Mouse (Mus musculus): ENCODE measurements at regions not wholly inside any gene's neighbourhood (a gene's known extent, or its start where the extent isn't known, plus 50 kb on each side); places are given as distances from the start of the nearest gene placed in this dataset.

DNA sequence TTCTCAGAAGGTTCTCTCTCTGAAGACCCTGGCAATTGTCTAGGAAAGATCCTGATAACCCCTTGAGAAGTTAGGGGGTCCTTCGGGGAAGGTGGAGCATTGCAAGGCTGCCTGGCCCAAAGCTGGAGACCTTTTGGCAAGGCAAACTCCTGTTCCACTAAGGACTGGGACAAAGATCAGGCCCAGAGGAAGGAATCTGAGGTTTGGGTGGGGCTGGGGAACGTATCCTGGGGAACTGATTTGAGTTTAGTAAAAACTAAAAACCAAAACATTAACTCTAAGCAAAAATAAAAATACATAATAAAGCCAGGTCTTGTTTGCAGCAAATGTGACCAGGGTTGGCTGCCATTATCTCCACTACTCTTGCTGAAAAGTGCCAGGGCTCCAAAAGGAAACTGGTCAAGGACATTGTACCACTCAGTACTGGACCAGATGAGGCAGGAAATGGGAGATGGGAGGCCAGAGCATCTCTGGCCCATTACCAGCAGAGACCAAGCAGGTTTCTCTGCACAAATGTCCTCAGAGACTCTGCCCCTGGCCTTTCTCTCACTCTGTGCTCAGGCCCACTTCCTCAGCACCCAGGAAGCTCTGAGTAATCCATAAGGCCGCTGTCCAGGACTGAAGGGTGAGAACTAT, 321.5 kb downstream of the Cxcl12 start:
- DNase-seq (ENCODE audit: inconsistent age in 2 of 2, low spot score in 1 of 2): no peak

DNA sequence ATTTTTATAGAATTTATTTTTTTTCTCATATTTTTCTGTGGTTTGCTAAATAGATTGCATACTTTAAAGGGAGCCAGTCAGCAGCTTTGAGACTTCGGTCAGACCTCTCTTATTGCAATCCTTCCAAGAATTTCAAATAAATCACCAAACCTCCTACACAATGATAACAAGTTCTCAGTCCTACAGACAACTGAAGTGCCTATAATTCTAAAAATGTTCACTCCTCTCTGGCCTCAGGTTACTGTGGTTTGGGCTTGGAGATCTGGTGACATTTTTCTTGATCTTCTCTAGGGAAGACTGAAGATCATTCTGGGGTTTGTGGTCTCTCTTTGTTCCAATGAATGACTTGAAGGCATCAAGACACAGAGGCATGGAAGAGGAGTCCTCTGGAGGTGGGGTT, 326.6 kb downstream of the Cxcl12 start:
- no peak for DNase-seq (ENCODE audit: inconsistent age in 2 of 2, low spot score in 1 of 2)

DNA sequence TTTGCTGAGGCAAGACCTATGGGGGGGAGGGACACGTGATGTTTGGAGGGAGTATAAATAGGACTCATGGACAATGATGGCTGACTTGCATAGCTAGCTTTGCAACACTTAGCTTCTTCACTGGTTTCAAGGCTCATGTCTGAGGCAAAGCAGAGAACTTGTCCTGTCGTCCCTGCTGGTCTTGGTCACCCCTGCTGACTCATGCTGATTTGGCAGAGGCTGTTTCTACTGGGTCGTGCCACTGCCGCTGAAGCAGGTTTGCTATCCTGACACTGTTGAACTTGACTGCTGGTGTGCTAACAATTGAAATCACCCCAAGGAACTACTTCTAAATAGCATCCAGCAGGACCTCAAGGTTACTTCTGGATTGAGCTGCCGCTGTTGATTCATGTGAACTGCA, 329.0 kb downstream of the Cxcl12 start:
- peak; percentile 75 to 80 for DNase-seq (ENCODE audit: inconsistent age in 2 of 2, low spot score in 1 of 2)

DNA sequence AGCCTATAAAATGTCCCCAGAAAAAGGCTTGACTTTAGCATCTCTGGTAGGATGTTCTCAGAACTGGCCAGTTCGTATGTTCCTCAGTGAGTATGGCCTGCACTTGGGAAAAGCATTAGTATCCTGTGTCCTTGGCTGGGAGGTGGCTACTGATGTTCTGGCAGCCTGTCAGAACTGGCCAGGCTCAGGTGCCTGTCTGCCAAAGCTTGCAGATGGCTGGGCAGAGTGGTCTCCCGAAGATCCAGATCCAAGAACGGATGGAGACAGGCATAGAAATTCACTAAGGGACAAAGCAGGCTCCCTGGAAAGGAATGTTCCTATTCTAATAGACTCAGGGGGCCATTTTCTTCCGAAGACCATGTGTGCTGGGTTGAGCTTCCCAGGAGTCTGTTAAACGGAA, 329.6 kb downstream of the Cxcl12 start:
- no peak for DNase-seq (ENCODE audit: inconsistent age in 2 of 2, low spot score in 1 of 2)

DNA sequence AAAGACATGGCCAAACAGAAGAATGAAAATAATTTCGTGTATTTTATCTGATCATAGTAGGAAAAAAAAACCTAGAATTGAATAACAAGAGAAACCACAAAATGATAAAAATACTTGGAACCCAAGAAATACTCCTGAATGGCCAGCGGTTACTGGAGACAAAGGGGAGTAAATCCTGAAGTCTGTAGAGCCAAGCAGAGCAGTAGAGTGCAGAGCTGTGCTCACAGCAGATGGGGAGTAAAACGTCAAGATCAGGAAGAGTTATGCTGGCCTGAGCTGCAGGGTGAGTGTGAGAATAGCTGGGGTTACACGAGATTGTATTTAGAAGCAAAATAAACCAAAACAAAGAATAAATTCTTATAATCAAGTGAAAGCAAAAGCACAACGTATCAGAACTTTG, 334.0 kb downstream of the Cxcl12 start:
- no peak for DNase-seq (ENCODE audit: inconsistent age in 2 of 2, low spot score in 1 of 2)

DNA sequence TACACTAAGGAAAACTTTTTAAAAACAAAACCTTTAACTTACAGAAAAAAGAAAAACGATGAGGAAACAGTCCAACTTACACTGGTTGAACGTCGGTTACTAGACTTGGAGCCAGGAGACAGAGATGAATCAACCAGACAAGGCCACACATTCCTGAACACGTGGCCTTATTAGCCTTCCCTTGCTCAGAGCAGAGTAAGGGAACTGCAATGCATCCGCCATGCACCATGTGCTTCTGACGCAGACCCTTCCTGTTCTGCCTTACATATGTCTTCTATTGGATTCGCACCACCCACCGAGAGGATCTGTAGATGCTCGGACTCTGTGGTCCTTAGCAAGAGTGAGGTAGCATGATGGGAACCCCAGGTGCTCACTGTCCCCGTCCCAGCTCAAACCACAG, 336.2 kb upstream of the Zfp637 start:
- peak in 1 of 2 experiments; percentile 76 for DNase-seq (ENCODE audit: inconsistent age in 2 of 2, low spot score in 1 of 2)

DNA sequence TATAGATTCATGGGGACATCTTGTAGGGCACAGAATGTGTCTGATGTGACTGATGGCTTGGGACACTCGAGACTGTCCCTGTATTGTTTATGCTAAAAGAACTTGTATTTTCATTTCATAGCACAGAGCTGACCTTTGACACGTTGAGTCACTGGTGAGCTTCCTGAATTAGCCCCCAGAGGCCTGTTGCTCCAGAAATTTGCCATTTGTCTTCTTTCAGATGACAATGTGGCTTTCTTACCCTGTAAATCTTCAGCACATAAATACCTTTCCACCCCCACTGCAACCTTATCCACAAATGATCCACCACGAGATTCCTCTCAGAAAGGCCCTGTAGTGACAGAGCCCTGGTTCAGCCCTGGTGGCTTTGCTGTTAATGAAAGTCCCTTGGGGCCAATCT, 335.5 kb upstream of the Zfp637 start:
- DNase-seq (ENCODE audit: inconsistent age in 2 of 2, low spot score in 1 of 2): no peak

DNA sequence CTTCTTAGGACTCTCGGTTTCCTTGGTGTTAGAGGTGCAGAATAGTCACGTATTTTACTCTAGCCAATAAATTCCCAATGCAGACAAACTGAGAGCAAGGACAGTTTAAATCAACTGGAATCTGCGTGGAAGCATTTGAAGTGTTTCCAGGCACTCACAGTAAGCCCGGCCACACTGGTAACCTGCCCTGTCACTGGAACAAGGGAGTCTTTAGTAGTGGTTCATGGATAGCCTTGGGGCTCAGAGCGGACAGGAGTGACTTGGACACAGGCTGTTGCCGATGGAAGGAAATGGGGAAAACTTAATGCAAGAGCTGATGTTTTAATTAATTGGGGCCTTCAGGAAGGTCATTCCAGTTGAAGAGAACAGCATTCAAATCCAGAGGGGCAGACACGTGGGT, 334.4 kb upstream of the Zfp637 start:
- no peak for DNase-seq (ENCODE audit: inconsistent age in 2 of 2, low spot score in 1 of 2)

DNA sequence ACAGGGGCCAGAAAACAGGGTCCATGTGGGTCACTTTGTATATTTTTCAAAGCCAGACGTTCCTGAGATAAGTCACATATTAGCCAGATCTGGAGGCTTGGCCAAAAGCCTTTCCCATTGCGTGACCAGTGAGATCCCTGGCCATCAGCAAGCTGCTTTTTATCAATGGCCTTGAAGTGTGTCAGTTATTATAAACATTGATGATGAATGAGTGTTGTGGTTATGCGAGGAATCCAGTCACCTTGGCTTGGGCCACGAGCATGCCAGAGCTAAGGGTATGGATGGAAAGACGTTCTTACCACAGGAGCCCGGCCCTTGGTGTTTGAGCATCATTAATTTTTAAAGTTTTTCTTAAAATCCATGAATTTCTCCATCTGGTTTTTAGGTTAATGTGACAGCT, 332.1 kb upstream of the Zfp637 start:
- DNase-seq (ENCODE audit: inconsistent age in 2 of 2, low spot score in 1 of 2): peak; percentile 53 to 77

DNA sequence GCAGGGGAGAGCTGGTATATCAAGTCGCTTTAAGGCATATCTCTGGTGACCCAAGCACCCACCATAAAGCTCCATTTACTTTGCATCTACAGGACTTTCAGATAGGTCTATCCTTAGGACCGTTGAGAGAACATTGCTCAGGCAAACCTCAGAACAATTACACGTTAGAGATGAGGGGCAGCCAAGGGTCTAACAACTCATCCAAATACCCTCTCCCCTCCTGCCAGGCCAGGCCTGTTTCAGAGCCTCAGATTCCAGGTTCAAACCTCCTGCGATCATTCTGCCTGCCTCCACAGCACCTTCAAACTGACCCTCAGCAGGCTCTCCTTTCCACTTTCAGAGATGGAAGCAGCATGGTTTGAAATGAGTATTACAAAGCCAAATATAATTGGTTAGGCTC, 331.0 kb upstream of the Zfp637 start:
- DNase-seq (ENCODE audit: inconsistent age in 2 of 2, low spot score in 1 of 2): no peak

DNA sequence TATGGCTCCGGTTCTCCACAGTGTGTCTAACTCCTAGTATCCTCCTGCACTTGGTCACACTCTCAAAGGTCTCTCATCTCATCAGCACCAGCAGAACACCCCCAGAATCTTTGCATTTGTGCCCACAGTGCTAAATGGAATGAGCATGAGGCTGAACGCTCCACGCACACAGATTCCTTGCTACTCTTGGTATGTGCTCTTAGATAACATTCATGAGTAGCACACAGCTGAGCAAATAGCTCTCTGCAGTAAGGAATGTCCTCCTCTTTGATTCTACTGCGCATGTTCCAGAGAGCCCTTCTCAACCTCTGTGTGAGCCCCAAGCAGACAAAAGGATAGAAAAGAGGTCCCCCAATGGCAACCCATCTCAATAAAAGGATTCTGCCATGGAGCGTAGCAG, 326.1 kb upstream of the Zfp637 start:
- no peak for DNase-seq (ENCODE audit: inconsistent age in 2 of 2, low spot score in 1 of 2)

DNA sequence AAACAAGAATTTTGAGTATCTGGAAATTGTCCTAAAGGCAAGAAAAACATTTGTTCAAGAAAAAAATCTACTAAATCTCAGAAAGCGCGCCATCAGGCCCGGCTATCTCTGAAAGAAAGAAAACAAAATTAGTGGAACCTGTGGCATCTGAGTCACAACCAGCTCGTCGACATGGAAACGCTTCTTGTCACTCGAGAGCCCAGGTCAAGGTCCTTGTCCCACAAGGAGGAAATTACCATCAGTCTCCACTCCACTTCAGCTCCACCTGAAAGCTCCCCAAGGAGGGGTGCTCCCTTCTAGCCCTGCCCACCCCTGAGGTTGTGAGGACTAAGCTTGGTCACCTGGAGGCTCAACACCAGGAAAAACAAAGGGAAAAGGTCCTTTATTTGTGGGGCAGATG, 324.1 kb upstream of the Zfp637 start:
- peak in 1 of 2 experiments; percentile 70 for DNase-seq (ENCODE audit: inconsistent age in 2 of 2, low spot score in 1 of 2)

DNA sequence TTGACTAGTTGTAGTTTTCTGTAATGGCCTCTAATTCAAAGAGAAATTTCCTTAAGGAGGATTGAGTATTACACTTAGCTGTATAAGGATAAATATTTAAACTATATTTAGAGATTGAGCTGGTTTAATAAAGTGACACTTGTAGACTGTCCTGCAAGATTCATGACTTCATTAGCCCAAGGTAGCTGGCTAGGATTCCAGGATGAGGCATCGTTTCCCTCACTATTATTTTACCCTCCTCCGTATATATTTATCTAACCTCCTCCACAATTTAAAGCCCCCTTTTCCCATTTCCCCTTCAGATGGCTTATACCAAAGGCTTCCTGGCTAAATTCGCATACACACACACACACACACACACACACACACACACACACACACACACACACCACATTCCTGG, 322.0 kb upstream of the Zfp637 start:
- DNase-seq (ENCODE audit: inconsistent age in 2 of 2, low spot score in 1 of 2): peak in 1 of 2 experiments; percentile 24

DNA sequence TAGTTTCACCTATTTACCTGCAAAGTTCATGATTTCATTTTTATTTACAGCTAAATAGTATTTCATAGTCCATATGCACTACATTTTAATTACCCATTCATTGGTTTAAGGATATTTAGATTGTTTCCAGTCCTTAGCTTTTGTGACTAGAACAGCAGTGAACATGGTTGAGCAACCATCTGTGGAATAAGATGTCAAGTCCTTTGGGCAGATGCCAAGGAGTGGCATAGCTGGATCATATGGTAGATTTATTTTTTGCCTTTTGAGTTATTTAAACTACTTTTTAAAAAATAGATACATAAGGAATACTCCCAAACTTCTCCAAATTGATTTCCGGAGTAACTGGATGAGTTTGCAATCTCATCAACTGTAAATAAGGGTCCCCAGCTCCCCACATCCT, 321.5 kb upstream of the Zfp637 start:
- peak in 1 of 2 experiments; percentile 16 for DNase-seq (ENCODE audit: inconsistent age in 2 of 2, low spot score in 1 of 2)

DNA sequence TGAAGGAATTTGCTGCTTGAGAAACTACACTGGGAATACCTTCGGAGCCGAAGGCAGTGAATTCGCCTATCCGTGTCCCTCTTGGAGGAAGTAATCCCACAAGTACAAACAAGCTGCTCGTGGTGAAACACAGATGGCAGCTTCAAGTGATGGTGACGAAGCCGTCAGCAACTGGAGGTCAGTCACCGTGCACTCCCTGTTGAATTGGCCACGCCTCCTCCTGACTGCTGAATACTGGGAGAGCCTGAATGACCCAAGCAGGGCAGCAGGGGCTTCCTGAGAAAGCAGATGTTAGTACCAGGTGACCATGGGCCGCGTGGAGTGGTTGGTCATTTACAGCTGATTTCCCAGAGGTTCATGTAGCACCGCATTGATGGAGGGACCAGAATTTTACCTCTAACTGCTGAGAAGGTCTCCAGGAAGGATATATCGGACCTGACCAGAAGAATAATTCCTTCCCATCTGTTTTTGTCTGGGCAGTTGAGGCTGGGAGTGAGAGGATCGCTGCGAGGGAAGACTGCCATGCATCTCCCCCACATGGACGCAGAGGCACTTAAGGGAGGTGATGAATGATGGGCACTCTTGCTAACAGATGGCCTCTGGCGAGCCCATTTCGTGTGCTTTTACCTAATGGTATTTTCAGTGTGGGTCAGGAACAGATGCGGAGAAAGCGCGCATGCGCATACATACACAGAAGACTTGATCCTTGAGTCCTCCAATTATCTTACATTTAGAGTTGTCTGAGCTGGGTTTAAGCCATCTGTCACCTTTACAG, 314.6 kb upstream of the Zfp637 start:
- DNase-seq (ENCODE audit: inconsistent age in 2 of 2, low spot score in 1 of 2): no peak

DNA sequence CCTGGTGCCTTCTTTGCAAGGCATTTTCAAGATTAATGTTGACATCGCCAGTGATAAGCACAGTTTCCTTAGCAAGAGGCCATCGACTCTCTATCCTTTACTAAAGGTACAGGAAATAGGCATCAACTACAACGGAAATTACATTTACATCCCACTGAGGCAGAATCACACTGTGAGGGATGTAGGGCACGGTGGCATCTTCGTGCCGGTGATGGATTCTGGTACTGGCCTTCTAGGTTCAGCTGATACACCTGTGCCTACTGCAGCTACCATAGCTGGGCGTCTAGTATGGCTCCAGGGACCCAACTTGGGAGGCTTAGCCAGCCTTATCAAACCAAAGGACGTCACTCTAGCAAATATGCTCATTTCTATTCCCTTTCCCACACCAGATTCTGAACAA, 313.5 kb upstream of the Zfp637 start:
- DNase-seq (ENCODE audit: inconsistent age in 2 of 2, low spot score in 1 of 2): no peak

DNA sequence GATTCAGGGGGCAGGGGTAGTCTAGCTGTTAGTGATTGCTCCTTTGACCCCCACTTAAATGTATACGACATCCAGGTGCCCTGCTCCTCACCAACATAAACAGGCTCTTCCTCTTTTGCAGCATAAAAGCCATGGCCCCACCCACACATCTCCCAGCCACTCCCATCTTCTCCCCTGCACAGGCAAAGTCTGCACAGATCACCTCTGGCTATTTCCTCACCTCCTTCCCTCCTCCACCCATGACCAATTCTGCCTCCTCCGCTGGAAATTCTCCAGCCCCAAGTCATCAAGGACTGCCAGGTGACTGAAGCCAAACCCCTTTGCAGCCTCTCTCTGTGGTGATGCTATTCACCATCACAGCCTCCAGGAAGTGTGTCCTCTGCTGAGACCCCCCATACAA, 306.8 kb upstream of the Zfp637 start:
- DNase-seq (ENCODE audit: inconsistent age in 2 of 2, low spot score in 1 of 2): no peak

DNA sequence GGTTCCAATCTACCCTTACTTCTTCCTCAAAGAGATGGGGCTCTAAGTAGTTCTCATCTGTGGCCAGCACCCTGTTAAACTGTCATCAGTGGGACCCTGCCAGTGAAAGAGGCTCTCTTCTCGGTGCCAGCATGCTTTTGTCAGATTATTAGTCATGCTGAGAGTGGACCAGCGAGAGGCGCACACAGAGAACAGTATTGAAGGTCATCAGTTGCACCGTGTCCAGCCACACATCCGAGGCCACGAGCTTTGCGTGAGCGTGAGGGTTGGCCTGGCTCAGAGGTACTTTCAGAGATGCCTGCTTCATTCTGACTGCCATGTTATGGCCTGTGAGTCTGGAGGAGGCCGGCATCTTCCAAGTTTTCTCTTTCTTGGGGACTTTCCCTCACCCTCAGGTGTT, 306.0 kb upstream of the Zfp637 start:
- DNase-seq (ENCODE audit: inconsistent age in 2 of 2, low spot score in 1 of 2): peak; percentile 77 to 84

DNA sequence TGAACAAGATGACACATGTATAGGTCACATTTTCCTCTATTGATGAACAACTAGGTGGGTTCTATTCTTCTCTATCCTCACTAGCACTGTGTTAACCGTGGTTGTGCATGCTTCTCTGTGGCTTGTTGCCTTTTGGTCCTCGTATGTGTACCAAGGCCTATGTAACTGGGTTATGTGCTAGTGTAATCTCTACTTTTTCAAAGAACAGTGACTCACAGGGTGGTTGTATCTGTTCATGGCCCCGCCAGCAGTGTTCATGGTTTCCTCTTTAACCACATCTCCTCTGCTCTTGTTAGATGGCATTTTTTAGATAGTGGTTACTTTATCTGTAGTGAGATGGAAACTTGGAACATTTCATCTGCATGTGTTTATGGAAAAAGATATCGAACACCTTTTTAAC, 304.9 kb upstream of the Zfp637 start:
- peak in 1 of 2 experiments; percentile 52 for DNase-seq (ENCODE audit: inconsistent age in 2 of 2, low spot score in 1 of 2)

DNA sequence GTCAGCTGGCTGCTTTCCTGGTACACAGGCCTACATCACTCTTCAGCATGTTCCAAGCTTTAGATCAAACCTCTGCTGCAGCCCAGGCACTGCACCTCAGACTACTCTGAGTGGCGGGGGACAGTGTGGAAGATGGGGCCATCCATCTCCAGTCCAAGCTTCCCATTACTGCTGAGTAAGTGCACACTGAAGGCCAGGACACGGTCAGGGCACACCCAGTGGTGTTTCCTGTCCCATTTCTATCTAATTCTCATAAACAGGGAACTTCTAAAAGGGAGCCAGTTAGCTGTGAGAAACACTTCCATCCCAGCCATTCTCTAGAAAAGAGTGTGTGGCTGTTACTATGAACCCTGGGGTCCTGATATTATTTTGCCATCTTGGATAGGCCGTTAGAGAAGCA, 298.5 kb upstream of the Zfp637 start:
- no peak for DNase-seq (ENCODE audit: inconsistent age in 2 of 2, low spot score in 1 of 2)

DNA sequence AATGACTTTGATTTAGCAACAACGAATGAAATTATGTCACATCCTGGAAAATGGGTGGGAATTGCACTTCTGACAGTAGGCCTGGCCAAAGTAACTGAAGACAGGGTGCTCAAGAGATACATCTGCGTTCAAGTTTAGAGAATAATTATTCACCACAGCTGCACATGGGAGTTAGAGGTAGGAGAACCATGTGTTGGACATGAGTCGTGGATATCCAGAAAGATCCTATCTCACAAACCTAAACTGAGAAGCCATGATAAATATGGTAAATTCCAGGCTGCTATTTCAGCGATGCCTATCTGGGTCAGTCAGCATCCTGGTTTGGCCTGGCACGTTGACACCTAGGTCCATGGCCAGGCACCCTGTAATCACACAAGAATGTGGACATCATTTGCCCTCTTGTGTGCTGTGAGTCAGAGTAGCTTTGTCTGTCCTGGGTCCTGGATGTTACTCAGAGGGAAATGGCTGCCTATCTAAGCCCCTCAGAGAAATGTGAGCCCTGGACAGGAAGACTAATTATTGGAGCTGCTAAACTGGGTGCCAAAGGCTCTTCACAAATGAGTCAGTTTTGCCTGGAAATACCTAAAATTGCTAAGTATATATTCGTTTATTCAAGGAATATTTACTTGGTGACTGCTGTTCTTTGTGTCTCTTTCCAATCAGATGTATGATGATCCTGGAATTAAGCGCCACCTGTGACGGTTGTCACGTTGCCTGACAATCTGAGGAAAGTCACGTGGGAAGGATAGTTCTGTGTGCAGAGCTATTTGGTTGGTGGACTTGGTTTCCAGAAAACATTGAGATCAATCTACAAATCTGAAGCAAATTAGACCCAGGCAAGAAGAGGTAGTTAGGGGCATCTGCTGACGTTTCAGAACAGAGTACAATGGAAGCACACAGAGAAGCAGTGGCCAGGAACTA, 296.4 kb upstream of the Zfp637 start:
- DNase-seq (ENCODE audit: inconsistent age in 2 of 2, low spot score in 1 of 2): no peak

DNA sequence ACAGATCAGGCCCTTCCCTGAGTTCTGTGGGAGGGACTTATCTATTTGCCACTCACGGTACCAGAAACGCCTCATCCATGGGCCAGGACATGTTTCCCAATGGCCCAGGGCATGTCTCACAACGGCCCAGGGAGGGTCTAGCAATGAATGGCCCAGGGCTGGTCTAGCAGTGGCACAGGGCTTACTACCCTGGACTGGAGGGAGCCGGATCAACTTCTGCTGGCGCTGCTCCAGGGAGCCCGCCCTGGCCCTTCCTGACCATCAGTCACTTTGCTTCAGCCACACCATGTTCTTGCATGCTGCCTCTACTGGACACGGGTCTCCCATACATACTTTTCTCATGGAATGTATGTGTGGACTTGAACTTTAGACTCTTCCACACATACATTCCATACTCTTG, 290.1 kb upstream of the Zfp637 start:
- DNase-seq (ENCODE audit: inconsistent age in 2 of 2, low spot score in 1 of 2): no peak
